Mouse (Mus musculus): ENCODE data around the gene Lifr. TPM values are rescaled to one million over a fixed set of nuclear protein-coding genes. Genes with fewer than 3 reads are reported as not detected.

Lifr gene
- total RNA-seq, 2 experiments from 2014 or later: 58.4 to 59.1 TPM

DNA sequence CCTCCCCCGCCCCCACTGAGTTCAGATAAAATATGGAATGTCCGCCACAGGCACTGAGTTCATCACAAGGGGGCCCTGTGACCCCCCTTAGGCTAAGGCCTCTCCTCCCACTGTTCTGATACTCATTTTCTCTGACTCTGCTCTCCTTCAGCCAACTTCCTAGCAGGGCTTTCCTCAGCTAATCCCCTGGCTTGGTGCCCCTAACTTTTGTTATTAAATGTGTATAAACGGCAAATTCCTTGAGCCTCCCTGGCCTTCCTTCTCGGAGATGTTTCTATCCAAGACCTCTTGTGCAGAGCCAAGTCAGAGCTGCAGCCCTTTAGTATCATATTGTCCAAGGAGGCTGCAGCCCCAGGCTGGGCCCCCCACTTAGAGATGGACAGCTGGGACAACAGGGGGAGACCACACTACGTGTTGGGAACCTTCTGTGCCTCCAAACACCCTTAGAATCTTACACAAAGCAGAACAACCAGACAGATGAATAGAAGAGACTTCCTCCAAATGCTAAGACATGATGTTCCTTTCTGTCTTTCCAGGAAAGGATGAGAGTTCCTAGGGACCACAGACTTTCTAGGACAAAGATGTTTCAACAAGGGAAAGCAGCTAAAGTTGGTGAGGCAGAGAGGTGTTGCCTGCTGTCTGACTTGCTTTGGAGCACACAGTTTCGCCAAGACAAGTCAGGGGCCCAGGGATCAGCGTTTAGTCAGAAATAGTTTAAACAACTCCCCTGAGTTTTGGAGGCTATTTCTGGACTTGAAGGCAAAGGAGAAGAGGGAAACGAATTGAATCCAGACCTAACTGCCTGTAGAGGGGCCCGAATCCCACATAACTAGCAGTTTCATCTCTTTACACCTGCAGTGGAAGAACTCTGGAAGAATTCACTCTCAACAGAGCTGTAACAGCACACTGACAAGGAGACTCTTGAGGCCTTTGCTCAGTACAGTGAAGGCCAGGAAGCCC, 111.3 kb downstream of the Lifr start:
- DNase-seq (ENCODE audit: low spot score in 2 of 2): peak in 1 of 2 experiments; percentile 78

DNA sequence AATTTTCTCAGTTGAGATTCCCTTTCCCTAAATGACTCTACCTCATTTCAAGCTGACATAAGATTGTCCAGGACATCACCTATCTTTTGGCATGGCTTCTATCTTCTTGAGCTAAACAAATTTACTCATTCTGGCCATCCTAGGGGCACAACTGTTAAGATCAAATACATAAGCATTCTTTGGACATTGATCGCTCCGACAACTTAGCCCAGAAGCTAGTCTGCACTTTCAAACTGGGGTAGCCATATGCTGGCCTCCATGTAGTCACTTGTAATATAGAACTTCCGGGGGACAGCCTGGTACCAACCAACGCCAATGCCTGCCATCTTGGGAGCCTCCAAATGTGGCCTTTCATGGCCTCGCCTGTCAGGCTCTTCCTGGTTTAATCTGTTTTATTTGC, 112.6 kb downstream of the Lifr start:
- no peak for DNase-seq (ENCODE audit: low spot score in 2 of 2)

DNA sequence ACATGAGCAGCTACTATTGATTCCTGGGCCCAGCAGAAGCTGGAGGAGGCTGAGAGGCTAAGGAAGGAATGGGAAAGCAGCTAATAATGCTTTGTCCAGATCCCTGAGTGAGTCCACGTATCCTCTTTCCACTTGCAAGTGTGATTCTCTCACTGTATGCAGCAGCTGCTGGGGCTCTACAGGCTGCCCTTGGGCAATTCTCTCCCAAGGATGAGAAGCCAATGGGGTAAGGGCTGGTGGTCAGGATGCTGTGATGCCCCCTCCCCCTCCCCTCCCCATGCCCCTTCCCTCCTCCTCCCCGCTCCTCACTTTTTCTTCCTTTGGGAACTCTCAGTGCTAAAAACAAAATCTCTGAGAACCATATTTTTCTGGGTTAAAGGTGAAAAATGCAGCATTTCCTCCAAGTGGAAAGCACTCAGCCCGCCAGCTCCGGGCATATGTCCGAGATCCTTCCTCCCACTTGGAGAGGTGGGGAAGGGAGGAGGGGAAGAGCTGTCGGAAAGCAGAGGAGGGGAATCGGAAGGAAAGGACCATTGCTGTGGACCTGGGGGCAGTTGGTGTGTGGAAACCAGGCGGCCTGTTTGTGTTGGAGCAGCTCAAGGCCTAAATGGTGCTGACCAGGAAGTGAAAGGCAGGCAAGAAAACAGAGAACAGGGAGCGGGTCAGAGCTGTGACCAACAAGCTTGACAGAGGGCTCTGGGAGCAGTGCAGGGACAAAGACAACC, 113.4 kb downstream of the Lifr start:
- peak; percentile 49 to 82 for DNase-seq (ENCODE audit: low spot score in 2 of 2)

DNA sequence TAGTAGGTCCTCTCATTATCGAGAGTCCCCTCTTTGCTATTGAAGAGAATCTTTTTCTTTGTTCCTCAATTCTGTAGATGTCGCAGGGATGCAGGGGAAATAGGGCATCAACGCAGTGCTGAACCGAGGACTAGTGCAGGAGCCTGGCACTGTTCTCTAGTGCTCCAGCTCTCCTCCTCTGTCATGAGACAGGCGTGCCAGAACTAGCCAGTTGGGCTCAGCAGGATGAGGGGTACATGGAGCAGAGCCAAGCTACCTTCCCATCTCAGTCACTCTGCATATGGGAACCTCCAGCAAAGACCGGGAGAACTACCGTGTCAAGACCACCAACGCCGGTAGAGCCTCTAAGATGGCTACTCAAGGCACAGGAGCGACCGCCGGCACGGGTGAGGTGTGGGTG, 114.5 kb downstream of the Lifr start:
- no peak for DNase-seq (ENCODE audit: low spot score in 2 of 2)

DNA sequence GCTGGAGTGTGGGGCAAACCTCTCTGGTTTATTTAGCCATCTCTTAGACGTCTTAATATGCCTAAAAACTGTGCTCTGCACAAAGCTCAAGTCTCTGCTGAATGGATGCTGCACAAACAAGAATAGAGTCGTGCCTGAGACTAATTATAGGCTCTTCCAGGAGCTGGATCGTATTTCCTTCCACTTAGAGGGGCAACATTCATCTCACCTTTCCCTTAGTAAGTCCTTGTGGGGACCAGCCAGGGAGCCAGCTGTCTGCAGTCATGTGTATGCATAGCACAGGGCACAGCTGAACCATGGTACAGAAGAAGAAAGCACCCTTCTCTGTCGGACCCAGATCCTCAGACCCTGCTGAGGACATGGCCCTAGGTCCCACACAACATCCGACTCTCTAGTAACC, 115.7 kb downstream of the Lifr start:
- DNase-seq (ENCODE audit: low spot score in 2 of 2): no peak

DNA sequence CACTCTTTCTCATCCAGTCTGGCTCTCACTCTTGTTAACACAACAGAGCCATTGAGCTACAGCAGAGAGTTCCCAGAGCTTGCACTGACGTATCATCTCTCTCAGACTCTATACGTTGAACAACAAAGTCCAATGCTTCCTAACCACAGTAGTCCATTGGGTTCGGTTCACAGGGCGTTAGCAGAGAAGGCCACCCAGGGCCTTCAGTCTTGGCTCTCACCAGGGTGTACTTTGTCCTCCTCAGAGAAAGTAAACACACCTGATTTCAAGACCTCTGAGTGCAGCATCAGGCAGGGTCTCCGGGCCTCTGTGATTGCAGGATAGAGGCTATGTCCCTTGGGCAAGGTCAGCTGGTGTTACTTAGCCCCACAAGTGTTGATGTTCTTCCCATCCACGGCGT, 116.9 kb downstream of the Lifr start:
- DNase-seq (ENCODE audit: low spot score in 2 of 2): no peak

DNA sequence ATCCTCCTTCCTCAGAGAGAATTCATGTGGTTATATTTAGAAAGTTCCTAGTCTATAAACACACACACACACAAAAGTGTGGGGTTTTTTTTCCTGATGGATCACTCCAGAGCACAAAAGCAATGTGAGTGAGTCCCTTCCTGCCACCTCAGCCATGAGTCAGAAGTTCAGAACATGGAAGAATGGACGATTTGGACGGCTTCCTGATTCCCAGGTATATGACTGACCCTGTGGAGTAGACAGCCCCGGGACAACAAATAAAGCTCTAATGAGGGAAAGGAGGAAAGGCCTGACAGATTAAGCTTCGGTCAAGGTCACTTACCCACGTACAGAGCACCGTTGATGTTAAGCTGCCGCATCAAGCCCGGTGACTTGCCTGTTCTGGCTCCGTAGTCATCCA, 117.8 kb downstream of the Lifr start:
- DNase-seq (ENCODE audit: low spot score in 2 of 2): no peak

DNA sequence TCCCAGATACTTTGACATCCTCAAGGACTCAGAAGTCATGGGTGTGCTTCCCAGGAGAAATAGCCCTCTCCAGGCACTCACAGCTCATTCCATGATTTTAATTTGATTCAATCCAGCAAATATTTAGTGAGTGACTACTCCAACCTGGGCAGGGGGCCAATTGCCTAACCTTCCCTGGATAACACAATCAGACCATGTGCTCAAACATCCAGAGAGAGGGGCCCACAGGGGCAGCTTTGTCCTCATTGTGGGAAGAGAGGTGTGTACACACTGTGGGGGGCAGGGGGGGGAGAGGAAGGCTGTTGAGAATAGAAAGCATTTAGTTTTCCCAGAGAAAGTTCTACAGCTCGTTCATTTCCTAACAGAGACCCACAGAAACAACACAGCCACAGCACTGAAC, 123.3 kb downstream of the Lifr start:
- DNase-seq (ENCODE audit: low spot score in 2 of 2): peak; percentile 43 to 72

DNA sequence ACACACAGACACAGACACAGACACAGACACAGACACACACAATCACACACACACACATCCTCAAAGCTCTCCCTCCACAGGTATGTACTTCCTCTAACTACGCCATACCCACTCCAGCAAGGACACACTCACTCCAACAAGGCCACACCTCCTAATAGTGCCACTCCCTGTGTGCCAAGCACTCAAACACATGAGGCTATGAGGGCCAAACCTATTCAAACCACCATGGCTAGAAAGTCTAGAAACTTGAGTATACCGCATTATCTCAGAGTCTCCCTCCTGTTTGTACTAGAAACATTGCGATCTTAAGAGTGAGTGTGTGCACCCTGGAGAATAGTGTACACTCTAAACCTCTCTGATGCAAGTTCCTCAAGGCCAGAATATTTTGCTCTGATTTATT, 125.4 kb downstream of the Lifr start:
- no peak for DNase-seq (ENCODE audit: low spot score in 2 of 2)

DNA sequence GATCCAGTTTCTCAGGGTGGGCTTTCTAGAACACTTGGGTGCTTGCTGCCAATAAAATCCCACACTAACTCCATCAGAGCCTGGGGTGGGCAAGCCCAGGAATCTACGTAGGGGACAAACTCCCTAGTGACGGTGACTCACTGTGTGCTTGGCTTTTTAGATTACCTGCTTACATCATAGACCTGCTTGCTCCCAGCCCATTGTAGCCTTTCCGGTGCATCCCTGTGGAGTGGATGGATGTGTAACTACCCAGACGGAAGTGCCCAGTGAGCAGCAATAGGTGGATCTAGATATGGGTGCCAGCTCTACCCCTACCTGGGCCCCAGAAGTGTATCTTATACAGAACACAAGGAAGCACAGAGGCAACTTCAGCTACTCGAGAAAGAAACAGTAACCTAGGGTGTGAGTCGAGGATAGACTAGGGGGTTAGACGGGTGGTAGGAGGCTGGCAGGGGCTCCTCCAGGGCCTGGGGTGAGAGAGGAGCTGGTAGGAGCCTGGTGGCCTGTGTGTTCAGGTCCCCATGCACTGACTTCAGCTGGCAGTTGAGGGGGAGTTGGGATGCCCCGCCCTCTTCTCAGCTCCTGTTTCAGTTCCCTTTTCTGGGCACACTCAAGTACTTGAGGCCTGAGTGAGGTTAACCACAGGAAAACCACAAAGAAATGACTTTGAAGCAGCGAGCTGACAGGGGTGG, 126.3 kb downstream of the Lifr start:
- no peak for DNase-seq (ENCODE audit: low spot score in 2 of 2)

DNA sequence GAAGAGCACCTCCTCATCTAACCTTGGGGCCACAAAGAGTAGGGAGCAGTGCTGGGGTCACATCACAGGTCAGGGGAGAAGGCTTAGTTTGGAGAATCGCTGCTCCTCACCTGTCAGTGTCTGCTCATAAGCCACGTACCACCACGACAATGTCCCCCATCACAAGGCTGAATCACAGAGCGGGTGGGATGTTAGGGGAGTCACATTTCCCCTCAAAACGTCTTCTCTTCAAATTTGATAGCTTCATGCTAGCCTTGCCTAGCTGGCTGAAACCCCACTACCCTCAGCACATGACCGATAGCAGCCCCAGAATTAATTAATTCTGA, 126.8 kb downstream of the Lifr start:
- DNase-seq (ENCODE audit: low spot score in 2 of 2): no peak

DNA sequence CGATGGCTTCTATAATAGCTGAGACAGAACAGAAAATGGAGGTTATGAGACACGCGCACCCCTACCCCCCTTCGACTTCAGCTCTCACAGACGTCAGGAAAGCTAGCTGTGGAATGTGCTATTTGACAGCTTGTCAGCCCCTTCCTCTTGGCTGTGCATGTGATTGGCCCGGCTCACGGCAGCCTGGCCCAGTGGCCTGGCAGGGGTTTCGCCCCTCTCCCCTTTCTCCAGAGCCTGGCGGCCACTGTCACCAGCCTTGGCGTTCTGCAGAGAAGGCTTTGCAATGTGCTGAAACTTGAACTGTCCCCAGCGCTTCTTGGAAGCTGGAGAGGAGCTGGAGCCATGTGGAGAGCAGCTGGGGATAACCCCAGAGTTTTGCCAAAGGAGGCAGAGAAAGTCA, 132.4 kb downstream of the Lifr start:
- peak in 1 of 2 experiments; percentile 63 for DNase-seq (ENCODE audit: low spot score in 2 of 2)

DNA sequence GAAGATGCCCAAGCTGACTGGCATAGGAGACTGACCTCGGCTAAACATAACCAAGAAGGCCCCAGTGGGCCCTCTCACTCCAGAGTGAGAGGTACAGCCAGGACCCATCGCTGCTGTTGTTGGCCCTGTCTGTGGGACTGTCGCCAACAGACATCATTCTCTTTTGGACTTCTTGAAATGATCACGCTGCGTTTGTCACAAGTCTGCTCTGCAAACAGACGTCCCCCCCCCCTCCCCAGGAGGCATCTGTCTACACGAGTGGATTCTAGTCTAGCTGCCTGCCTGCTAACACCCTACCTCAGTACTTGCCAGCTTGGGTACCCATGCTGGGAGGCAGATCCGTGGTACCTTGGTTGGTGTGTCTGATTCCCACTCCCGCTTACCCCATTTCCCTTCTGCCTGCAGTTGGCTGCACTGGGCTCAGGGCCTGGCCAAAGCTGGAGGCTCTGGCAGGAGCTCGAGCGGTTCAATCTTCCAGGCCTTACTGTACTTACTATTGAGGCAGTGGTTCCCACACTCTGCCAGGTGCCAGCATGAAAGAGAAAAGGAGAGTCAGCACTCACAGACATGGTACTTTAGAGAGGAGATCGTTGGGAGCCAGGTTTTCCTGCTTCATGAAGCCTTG, 133.8 kb downstream of the Lifr start:
- DNase-seq (ENCODE audit: low spot score in 2 of 2): no peak

DNA sequence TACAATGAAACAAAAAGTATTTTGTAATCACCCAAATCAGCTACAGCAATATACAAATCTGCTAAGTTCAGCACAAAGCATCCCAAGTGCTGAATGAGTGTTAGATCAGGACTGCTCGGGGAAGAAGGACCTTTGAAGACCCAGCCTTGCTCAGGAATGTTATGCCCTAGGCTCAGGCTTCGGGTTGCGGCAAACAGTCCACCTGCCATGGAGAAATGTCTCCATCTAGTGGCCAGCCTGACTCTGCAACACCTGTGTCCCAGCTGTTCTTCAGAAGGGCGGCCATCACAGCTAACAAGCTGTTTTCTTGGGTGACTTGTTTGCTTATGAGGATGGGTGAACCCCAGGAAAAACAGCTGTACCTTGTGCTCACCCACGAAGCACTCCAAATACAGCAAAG, 135.8 kb downstream of the Lifr start:
- DNase-seq (ENCODE audit: low spot score in 2 of 2): peak; percentile 59 to 79

DNA sequence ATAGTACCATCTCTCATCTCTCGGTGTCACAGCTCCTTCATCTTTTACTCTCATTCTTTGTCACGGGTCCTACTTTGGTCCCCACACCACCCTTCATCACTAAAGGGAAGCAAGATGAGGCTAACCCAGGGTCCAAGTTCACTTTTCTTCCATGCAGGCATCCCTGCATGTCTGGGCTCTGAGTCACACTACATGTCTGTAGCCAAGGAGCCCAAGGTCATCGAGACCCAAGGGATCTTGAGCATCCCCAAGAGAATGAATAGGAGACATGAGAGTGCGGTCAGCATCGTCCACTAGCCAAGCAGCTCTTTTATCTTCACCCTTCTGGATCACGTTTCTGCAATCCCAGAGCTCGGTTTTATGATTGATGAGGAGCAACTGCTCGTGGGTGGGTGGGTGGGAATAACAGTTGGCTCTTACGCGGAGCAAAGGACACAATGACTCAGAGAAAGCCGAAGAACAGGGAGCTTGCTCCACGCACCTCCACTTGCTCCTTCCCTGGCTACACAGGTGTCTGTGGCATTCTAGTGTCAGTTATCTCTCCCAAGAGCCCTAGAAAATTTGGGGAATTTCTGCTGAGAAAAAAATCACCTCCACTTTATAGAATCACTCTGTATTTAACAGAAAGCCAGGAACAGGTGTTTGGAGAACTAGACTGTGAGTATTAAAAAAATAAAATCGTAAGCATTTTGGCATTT, 143.1 kb downstream of the Lifr start:
- no peak for DNase-seq (ENCODE audit: low spot score in 2 of 2)

DNA sequence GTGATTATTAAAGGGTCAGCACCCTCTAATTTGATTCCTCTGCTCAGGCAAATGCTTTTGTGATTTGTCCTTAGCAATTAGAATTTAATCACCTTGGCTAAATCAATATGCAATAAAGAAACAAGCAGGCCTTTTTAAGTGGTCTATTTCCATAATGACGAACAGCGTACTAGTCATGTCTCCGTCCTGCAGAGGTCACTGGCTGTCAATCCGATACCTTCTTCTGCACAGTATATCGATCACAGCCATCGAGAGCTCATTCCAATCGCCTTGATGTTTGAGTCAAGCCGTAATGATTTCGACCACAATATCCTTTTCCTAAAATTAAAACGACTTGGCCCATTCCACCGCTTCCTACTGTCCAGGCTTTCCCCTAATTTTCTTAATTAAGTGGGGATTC, 149.5 kb downstream of the Lifr start:
- DNase-seq (ENCODE audit: low spot score in 2 of 2): no peak

DNA sequence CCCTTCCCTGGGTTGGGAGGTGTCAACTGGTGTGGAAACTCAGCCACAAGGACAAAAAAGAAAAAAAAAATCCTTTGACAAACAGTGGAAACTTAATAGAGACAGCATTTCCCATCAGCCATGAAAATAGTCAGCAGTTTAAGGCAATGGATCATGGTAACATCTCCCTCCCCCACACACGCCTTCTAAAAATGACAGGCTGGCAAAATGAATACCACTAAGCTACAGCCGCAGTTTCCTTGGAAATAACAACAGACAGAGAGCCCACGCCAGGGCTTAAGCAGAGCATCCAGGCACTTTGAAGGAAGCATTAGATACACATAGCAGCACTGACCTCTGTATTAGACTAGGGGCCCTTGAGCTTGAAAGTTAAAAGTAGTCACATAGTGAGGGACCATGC, 150.5 kb downstream of the Lifr start:
- DNase-seq (ENCODE audit: low spot score in 2 of 2): no peak

DNA sequence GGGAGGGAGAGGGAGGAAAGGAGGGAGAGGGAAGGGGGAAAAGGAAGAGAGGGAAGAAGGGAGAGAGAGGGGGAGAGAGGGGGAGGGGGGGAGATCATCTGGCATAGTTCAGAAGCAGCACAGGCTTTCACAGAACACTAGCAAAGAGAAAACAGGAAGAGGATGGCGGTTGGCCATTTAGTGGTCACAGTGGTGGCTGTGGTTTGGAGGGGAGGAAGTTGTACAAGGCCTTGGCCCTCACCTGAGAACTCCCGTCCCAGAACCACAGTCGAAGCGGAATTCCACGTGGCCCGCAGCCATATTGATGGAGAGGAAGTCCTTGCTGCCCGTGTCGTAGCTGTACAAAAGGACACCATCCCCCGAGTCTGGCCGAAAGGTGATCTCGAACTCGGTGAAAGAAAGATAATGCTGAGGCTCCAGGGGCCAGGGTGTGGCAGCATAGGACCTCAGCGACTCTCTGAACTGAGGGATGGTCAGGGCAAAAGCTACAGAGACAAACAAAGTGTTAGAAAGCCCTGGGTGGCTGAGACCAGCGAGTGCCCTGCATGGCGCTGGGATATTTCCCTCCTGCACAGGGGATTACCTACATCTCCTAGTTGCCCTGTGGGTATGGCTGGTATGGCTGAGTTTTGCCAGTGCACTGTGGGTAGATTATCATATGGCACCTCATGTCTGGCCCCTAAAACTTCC, 151.9 kb downstream of the Lifr start:
- no peak for DNase-seq (ENCODE audit: low spot score in 2 of 2)

Data from gastrocnemius, postnatal 4 days (tissue).